Mouse (Mus musculus) cortical plate, adult 2 months (tissue): Measurements from ENCODE around the gene Cd59b. TPM values are rescaled to one million over a fixed set of nuclear protein-coding genes. Genes with fewer than 3 reads are reported as not detected.
"Not testable (repeated sequence)": the region's sequence is repeated elsewhere in the genome, so short reads cannot be mapped to it uniquely, and the experiment has no call there.

Experiments
- H3K27ac ChIP-seq: fragments of 200-500 bp; 2 replicates; pipeline ENCODE4 v1.5.1; 2012; ENCODE audit warnings: low read length, control low read depth, inconsistent platforms; ENCODE audit not compliant: insufficient read depth
- H3K4me1 ChIP-seq: fragments of 200-500 bp; 2 replicates; pipeline ENCODE4 v1.6.1; 2011; ENCODE audit warnings: low read length; ENCODE audit not compliant: control insufficient read depth, insufficient read depth
- H3K4me3 ChIP-seq: fragments of 200-500 bp; 2 replicates; pipeline ENCODE4 v1.5.1; 2011; ENCODE audit warnings: mild to moderate bottlenecking, low read length, control low read depth; ENCODE audit not compliant: insufficient read depth
- CTCF ChIP-seq: fragments of 200-500 bp; IDR thresholded peaks from 2 replicates; pipeline ENCODE4 v1.5.1; 2011; ENCODE audit warnings: mild to moderate bottlenecking, control low read depth, low read length; ENCODE audit not compliant: insufficient read depth; ENCODE audit errors: extremely low read depth
- POLR2A ChIP-seq: fragments of 200-500 bp; IDR thresholded peaks from 2 replicates; pipeline ENCODE4 v1.6.1; 2011; ENCODE audit warnings: mild to moderate bottlenecking, low read length, control low read depth; ENCODE audit not compliant: insufficient read depth; ENCODE audit errors: extremely low read depth
- polyA plus RNA-seq: library from polyadenylated mRNA; depleted of rRNA; stranded (reverse); fragments of >200 nt; gene quantifications from 2 replicates; pipeline ENCODE4 v1.2.3, GENCODE M21; 2012

Gene Cd59b
- polyA plus RNA-seq, 1 experiment, result 7.6 TPM

DNA sequence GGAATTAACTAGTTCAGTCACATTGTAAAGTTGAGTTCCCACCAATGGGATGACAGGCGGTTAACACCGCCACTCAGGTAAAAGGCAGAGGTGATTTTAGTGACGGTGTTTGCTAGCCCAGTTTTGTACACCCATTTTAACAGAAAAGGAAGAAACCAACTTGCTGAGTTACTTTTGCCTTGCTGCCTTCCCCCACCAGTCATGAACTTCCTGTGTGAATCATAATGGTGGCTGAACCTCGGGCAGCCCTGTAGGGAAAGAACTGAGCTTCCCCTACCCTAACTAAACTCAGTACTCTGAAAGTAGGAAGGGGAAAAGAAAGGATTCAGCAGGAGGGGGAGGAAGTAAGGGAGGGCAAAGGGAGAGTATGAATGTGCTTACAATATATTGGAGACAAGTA, 40.4 kb downstream of the Cd59b start:
- no peaks in the 10 kb centered on the region for H3K4me1 ChIP-seq
- TF ChIP-seq CTCF (no peak), POLR2A (no peak)

GRCm38 (mm10) chr2:104111170-104111797, 41.6 kb downstream of the Cd59b start:
- H3K27ac ChIP-seq, H3K4me1 ChIP-seq: not testable (repeated sequence)

More for the DNA sequence above, 40.4 kb downstream of the Cd59b start:
- no peak overlapping the region for H3K27ac ChIP-seq
- no peak overlapping the region for H3K4me3 ChIP-seq

GRCm38 (mm10) chr2:104113563-104113962, 43.9 kb downstream of the Cd59b start:
- H3K4me3 ChIP-seq, H3K4me1 ChIP-seq, H3K27ac ChIP-seq: not testable (repeated sequence)

More at GRCm38 (mm10) chr2:104111170-104111797, 41.6 kb downstream of the Cd59b start:
- not testable (repeated sequence) for H3K4me3 ChIP-seq

GRCm38 (mm10) chr2:104114898-104115297, 45.2 kb downstream of the Cd59b start:
- H3K27ac ChIP-seq, result no peak overlapping the region
- H3K4me3 ChIP-seq, result no peak overlapping the region
- no peaks in the 10 kb centered on the region; the same call in 1 of the 2 replicates for H3K4me1 ChIP-seq
- no peak for TF ChIP-seq POLR2A
- TF ChIP-seq CTCF, result no peak

GRCm38 (mm10) chr2:104117173-104117572, 47.5 kb downstream of the Cd59b start:
- not testable (repeated sequence) for H3K4me1 ChIP-seq, H3K4me3 ChIP-seq, H3K27ac ChIP-seq

- TF ChIP-seq CTCF (no peak), POLR2A (no peak)
- no peak overlapping the region for H3K4me3 ChIP-seq
- H3K4me1 ChIP-seq, result peaks cover 3% of the 10 kb centered on the region; the same call in 1 of the 2 replicates
- no peak overlapping the region for H3K27ac ChIP-seq
Measured at GRCm38 (mm10) chr2:104119097-104119496, 49.4 kb downstream of the Cd59b start.

- no peak for TF ChIP-seq POLR2A
- TF ChIP-seq CTCF, result no peak
- Histone ChIP-seq H3K4me3 (no peak overlapping the region), H3K27ac (no peak overlapping the region), H3K4me1 (peaks cover 3% of the 10 kb centered on the region; the same call in 1 of the 2 replicates)
Measured at GRCm38 (mm10) chr2:104120312-104120711, 50.7 kb downstream of the Cd59b start.

DNA sequence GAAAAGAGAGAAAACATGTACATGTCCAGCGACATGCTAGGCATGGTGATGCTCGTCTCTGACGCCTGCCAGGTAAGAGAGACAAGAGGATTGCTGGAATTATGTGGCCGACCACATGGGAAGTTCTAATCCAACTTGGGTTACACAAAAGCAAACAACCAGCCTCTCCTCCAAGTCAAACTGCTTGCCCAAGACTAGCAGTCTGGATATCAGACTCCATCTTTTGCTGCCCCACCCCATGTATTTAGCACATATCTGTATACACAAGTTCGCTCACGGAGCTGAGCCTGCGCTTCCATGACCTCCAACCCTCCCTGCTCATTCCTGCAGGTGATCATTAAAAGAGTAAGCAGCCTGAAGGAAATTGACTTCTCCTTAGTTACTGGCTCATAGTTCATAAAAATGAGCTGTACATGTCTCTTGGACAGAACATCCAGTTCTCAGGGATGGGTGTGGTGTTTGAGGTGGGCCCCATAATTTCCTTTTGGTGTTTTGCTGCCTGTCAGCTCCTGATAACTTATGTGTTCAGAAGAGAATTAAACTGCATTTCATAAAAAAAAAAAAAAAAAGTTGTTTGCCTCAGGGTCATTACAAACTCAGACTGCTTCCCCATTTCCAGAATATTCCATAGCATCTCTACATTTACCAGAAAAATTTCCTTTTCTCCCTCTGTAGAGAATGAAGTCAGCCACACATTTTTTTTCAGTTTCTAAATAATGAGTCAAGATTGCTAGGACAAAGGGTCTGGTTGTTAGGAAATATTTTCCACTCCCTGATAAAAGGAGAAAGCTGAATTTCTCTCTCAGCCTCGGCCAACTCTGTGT, 52.2 kb downstream of the Cd59b start:
- TF ChIP-seq CTCF (no peak), POLR2A (no peak)
- Histone ChIP-seq H3K4me3 (peak overlapping the region; percentile 25), H3K4me1 (peaks cover 3% of the 10 kb centered on the region; the same call in 1 of the 2 replicates), H3K27ac (0 out of 2 replicates have a peak overlapping the region, but pooled peaks have one; percentile 39)

DNA sequence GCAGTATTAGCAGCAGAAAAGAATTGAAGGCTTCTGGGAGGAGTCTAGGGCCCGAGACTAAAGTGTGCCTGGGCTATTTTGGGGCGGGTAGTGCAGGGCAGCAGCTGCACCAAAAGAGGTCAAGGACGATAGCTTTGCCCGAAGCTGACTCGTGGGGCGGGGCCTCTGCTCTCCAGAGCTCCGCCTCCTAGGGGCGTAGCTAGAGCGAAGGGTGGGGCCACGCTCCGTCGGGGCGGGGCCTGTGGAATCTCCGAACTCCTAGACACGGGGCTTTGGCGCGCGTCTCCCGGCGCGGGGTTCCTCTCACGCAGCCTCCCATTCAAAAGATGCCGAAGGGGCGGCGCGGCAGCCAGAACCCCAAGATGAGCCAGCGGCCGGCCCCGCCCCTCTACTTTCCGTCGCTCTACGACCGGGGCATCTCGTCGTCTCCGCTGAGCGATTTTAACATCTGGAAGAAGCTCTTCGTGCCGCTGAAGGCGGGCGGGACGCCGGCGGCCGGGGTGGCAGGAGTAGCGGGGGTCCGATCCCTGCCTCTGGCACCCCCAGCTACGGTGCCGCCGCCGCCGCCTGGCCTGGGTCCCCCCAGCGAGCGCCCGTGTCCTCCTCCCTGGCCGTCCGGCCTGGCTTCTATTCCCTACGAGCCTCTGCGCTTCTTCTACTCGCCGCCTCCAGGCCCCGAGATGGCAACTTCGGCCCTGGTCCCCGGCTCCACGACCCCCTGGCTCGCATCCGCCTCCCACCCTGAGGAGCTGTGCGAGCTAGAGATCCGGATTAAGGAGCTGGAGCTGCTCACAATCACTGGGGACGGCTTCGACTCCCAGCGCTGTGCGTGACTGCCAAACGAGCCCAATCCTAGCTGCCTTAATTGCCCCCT, 53.1 kb downstream of the Cd59b start, which contains the start of gene A930018P22Rik:
Gene A930018P22Rik (plus strand): TSS at position 265 of the 874 bp plus-strand sequence.
- H3K4me3 ChIP-seq, result peak within 1 kb of the TSS; percentile 25
- TF ChIP-seq POLR2A (peak; percentile 30; the same call in 1 of the 2 replicates), CTCF (no peak)
- H3K4me1 ChIP-seq, result peaks cover 3% of the 10 kb centered on the region; the same call in 1 of the 2 replicates
- 0 out of 2 replicates have a peak within 1 kb of the TSS, but pooled peaks have one; percentile 39 for H3K27ac ChIP-seq

- H3K27ac ChIP-seq, result no peak overlapping the region
- H3K4me3 ChIP-seq, result peak overlapping the region; percentile 25; the same call in 1 of the 2 replicates
- H3K4me1 ChIP-seq, result peaks cover 3% of the 10 kb centered on the region; the same call in 1 of the 2 replicates
- TF ChIP-seq POLR2A, result no peak
- no peak for TF ChIP-seq CTCF
Measured at GRCm38 (mm10) chr2:104123540-104123939, 53.9 kb downstream of the Cd59b start.
